Mouse (Mus musculus) small intestine, adult 2 months (tissue): ENCODE results near the gene Armc6.

ENCODE experiments used
- CTCF ChIP-seq: fragments of 200-500 bp; IDR thresholded peaks from 2 replicates; pipeline ENCODE4 v1.5.1; 2012; ENCODE audit warnings: low read depth, mild to moderate bottlenecking, control low read depth, inconsistent platforms, low read length, moderate library complexity, mixed read lengths; ENCODE audit not compliant: insufficient replicate concordance, insufficient read length; ENCODE audit errors: extremely low read depth
- POLR2A ChIP-seq: fragments of 200-500 bp; IDR thresholded peaks from 2 replicates; pipeline ENCODE4 v1.6.1; 2012; ENCODE audit warnings: low read depth, mild to moderate bottlenecking, control low read depth, inconsistent platforms, low read length, moderate library complexity

DNA sequence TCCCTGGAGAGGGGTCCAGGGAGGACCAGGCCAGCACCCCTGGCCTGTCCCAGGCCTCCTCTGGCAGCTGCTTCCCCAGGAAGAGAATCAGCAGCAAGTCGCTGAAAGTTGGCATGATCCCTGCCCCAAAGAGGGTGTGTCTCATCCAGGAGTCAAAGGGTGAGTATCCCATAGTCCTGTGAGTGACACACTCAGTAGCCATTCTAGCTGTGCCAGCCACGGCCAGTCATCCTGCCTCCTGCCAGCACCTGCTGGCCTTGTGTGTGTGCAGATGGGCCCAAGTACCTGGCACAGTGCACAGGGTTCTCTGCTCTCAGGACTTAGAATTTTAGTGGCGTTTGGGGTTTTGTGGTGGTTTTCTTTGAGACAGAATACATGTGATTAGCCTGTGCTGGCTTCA is 23.2 kb upstream of the Armc6 start:
- TF ChIP-seq POLR2A (no peak), CTCF (no peak)
